Mouse (Mus musculus): ENCODE data around the gene Pbxip1. TPM values are rescaled to one million over a fixed set of nuclear protein-coding genes. Genes with fewer than 3 reads are reported as not detected.

Gene Pbxip1
- polyA plus RNA-seq, 1 experiment from 2014 or later = 8.2 TPM

DNA sequence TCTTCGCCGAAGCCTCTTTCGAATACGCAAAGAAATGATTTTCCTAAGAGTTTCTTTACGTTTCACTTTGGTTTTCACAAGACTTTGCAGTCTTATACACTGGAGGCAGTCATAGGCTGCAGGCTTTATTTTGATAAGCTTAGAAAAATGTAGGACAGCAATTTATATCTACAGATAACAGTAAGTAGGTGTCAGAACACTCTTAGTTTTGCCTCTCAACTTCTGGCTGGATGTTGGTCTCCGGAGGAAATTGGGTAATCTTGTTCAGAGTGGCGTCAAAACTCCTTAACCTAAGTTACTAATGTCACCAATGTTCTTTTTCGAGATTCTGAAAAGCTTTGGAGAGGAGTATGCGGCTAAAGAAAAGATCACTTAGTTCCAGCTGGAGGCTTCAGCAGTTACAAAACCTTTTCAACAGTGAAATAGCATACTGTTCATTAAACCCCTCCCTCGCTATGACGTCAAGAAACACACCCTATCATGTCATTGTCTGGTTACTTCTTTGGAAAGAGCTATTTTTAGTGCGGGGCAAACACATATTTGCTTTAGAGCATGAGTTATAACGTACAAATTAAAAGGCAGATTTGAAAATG is 22.0 kb downstream of the Pbxip1 start:
- ATAC-seq (ENCODE audit: low read depth) = peak; percentile 42
- Histone ChIP-seq H3K4me1 (ENCODE audit: control insufficient read depth, insufficient read depth, low read length) (peaks cover 5% of the 10 kb centered on the region), H3K4me2 (ENCODE audit: low read depth, low read length) (peak overlapping the region; percentile 82; the same call in 1 of the 2 replicates), H3K36me3 (ENCODE audit: control insufficient read depth, insufficient read depth, low read length) (0 out of 2 replicates have a peak, but pooled peaks cover under 1% of the 10 kb centered on the region), H3K9ac (replicated peaks; ENCODE audit: low read depth, low read length) (no peak overlapping the region), H3K4me3 (ENCODE audit: low read depth, low read length) (peak overlapping the region; percentile 70), H3K9me3 (ENCODE audit: control insufficient read depth, low read length) (no peaks in the 10 kb centered on the region), H3K27me3 (ENCODE audit: control insufficient read depth, insufficient read depth, low read length) (no peaks in the 10 kb centered on the region), H3K27ac (ENCODE audit: low read depth, low read length) (no peak overlapping the region; the same call in 1 of the 2 replicates)
- WGBS = 48% methylated on average over 13 of the region's 13 CpGs

DNA sequence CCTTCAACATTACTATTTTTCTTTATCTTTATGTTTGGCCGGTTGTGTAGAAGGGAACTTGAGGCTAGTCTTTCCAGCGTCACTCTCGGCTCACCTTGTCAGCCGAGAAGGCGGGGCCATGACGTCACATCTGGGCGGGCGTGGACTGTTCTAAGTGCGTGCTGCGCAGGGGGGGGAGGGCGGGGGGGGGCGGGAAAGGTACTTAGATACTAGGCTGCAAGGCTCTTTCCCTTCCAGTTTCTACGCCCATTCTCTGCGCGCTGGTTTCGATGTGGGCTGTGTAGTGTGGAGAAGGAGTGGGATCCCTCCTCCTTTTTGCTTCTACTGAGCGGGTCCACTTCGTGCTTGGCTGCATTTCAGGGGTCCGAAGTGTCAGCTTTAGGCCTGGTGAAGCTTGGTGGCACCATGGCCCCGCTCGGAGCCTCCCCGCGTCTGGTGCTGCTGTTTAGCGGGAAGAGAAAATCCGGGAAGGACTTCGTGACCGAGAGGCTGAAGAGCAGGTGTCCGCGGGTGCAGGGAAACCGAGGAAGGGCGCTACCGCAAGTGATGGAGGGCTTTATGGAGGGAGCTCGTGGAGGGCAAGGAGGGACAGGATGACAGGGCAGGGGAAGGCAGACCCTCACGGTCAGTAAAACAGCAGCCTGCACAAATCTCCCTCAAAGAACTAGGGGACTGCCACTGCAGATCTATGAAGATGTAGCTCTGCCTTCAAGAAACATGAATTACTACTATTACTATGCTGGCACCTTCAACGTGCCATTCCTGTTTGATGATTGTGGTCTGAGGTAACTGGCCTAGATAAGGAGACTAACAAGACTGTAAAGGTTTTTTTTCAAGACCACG is 22.7 kb downstream of the Pbxip1 start:
- 1% methylated on average over 35 of the region's 36 CpGs for WGBS
- Histone ChIP-seq H3K27me3 (ENCODE audit: control insufficient read depth, insufficient read depth, low read length) (no peaks in the 10 kb centered on the region), H3K9ac (replicated peaks; ENCODE audit: low read depth, low read length) (peak overlapping the region; percentile 83)

DNA sequence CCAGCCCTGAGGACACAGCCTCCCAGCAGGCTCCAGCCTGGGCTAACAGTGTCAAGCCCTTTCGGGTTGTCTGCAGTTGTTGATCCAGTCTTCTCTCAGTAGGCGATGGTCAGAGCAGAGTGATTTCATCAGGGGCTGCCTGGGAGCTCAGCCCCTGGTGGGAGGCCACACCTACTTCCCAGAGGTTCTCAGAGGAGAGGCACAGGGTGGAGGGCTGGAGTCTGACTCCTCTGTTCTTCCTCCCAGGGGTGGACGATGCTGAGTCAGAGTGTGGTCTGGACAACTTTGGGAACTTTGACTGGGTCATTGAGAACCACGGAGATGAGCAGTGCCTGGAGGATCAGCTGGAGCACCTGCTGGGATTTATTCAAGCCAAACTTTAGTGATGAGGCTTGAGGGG is 31.8 kb downstream of the Pbxip1 start:
- no peak overlapping the region for H3K4me2 ChIP-seq (ENCODE audit: low read depth, low read length)
- no peak overlapping the region for H3K4me3 ChIP-seq (ENCODE audit: low read depth, low read length)
- ATAC-seq (ENCODE audit: low read depth) = no peak
- no peak overlapping the region for H3K27ac ChIP-seq (ENCODE audit: low read depth, low read length)
- H3K9me3 ChIP-seq (ENCODE audit: control insufficient read depth, low read length) = no peaks in the 10 kb centered on the region
- H3K36me3 ChIP-seq (ENCODE audit: control insufficient read depth, insufficient read depth, low read length) = 0 out of 2 replicates have a peak, but pooled peaks cover 6% of the 10 kb centered on the region
- WGBS = 55% methylated on average over 4 of the region's 4 CpGs
- H3K4me1 ChIP-seq (ENCODE audit: control insufficient read depth, insufficient read depth, low read length) = no peaks in the 10 kb centered on the region
- H3K9ac ChIP-seq (replicated peaks; ENCODE audit: low read depth, low read length) = no peak overlapping the region
- no peaks in the 10 kb centered on the region for H3K27me3 ChIP-seq (ENCODE audit: control insufficient read depth, insufficient read depth, low read length)

More for the DNA sequence above, 22.7 kb downstream of the Pbxip1 start:
- H3K27ac ChIP-seq (ENCODE audit: low read depth, low read length) = peak overlapping the region; percentile 91
- peak overlapping the region; percentile 82 for H3K4me2 ChIP-seq (ENCODE audit: low read depth, low read length)
- ATAC-seq (ENCODE audit: low read depth) = peak; percentile 89
- H3K36me3 ChIP-seq (ENCODE audit: control insufficient read depth, insufficient read depth, low read length) = 0 out of 2 replicates have a peak, but pooled peaks cover 3% of the 10 kb centered on the region
- no peaks in the 10 kb centered on the region for H3K9me3 ChIP-seq (ENCODE audit: control insufficient read depth, low read length)
- peak overlapping the region; percentile 70 for H3K4me3 ChIP-seq (ENCODE audit: low read depth, low read length)
- peaks cover 5% of the 10 kb centered on the region for H3K4me1 ChIP-seq (ENCODE audit: control insufficient read depth, insufficient read depth, low read length)

DNA sequence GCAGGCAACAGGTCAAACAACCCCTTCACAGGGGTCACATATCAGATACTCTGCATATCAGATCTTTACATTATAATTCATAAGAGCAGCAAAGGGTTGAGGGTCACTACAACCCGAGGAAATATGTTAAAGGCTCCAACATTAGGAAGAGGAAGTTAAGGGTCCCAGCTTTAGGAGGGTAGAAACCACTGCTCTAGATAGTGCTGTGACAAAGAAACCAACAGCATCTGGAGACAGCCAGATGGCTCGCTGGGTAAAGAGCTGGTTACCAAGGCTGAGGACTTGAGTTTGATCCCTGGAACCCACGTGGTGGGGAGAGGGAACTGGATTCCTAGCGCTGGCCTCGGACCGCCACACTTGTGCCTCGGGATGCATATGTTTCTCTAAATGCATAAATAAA is 35.8 kb downstream of the Pbxip1 start:
- Histone ChIP-seq H3K4me3 (ENCODE audit: low read depth, low read length) (no peak overlapping the region), H3K36me3 (ENCODE audit: control insufficient read depth, insufficient read depth, low read length) (0 out of 2 replicates have a peak, but pooled peaks cover 4% of the 10 kb centered on the region), H3K4me1 (ENCODE audit: control insufficient read depth, insufficient read depth, low read length) (no peaks in the 10 kb centered on the region), H3K4me2 (ENCODE audit: low read depth, low read length) (no peak overlapping the region), H3K9ac (replicated peaks; ENCODE audit: low read depth, low read length) (no peak overlapping the region), H3K27me3 (ENCODE audit: control insufficient read depth, insufficient read depth, low read length) (no peaks in the 10 kb centered on the region), H3K9me3 (ENCODE audit: control insufficient read depth, low read length) (no peaks in the 10 kb centered on the region), H3K27ac (ENCODE audit: low read depth, low read length) (no peak overlapping the region)
- 77% methylated on average over 7 of the region's 7 CpGs for WGBS
- ATAC-seq (ENCODE audit: low read depth) = no peak

DNA sequence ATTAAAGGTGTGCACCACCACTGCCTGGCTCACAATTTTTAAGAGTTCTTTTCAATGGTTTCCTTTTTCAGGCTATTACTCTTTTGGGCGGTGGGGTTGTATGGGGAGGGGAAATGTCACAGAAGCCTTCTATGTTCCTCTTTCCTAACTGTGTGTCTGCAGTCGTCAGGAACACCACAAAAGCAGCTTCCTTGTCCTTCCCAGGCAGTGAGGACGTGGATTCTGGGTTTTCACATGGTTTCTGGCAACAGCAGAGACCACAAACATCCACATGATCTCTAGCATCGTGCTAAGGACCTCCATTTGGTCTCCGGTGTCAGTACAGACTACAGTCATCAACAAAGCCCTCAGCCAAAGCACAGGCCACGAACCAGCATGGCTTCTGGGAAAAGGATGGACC is 37.3 kb downstream of the Pbxip1 start:
- ATAC-seq (ENCODE audit: low read depth) = no peak
- no peaks in the 10 kb centered on the region for H3K9me3 ChIP-seq (ENCODE audit: control insufficient read depth, low read length)
- no peaks in the 10 kb centered on the region for H3K4me1 ChIP-seq (ENCODE audit: control insufficient read depth, insufficient read depth, low read length)
- H3K9ac ChIP-seq (replicated peaks; ENCODE audit: low read depth, low read length) = no peak overlapping the region
- no peak overlapping the region for H3K4me2 ChIP-seq (ENCODE audit: low read depth, low read length)
- H3K4me3 ChIP-seq (ENCODE audit: low read depth, low read length) = no peak overlapping the region
- no peaks in the 10 kb centered on the region for H3K27me3 ChIP-seq (ENCODE audit: control insufficient read depth, insufficient read depth, low read length)
- WGBS = 78% methylated on average over 6 of the region's 6 CpGs
- H3K27ac ChIP-seq (ENCODE audit: low read depth, low read length) = no peak overlapping the region
- H3K36me3 ChIP-seq (ENCODE audit: control insufficient read depth, insufficient read depth, low read length) = no peaks in the 10 kb centered on the region

DNA sequence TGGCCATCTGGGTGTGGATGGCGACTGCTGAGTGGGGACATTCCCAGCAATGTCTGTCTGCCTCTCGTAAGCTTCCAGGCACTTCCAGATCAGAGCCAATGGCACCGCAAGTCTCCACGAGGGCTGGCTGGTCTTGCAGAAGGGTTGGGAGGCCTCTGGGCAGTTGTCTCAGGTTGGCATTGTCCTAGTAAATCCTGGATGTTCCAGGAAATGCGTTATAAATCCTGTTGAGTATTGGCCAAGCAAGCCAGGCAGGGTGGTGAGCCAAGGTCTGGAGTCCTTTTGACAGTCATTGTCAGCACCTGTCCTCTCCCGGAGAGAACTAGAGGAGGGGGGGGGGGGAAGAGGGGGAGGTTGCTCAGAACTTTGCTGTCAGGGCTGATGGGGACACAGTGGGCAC is 42.5 kb downstream of the Pbxip1 start:
- Histone ChIP-seq H3K4me2 (ENCODE audit: low read depth, low read length) (no peak overlapping the region), H3K9ac (replicated peaks; ENCODE audit: low read depth, low read length) (no peak overlapping the region), H3K9me3 (ENCODE audit: control insufficient read depth, low read length) (no peaks in the 10 kb centered on the region), H3K4me3 (ENCODE audit: low read depth, low read length) (no peak overlapping the region), H3K27me3 (ENCODE audit: control insufficient read depth, insufficient read depth, low read length) (no peaks in the 10 kb centered on the region), H3K27ac (ENCODE audit: low read depth, low read length) (no peak overlapping the region), H3K36me3 (ENCODE audit: control insufficient read depth, insufficient read depth, low read length) (no peaks in the 10 kb centered on the region), H3K4me1 (ENCODE audit: control insufficient read depth, insufficient read depth, low read length) (no peaks in the 10 kb centered on the region)
- 87% methylated on average over 6 of the region's 6 CpGs for WGBS
- ATAC-seq (ENCODE audit: low read depth) = no peak

DNA sequence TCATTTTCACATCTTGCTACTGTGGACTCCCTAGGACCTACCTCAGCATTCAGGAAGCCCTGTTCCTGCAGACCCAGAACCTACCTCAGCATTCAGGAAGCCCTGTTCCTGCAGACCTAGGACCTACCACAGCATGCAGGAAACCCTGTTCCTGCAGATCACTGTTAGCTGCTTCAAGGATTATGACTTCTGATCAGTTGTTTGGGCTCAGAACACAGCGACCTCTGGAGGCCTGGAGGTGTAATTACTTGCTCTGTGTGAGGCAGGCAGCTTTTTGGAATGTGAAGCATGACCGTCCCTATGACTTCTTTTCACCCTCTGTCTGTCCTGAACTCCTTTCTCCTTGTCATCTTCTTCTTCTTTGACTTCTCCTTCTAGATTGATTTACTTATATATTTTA is 45.0 kb downstream of the Pbxip1 start:
- 40% methylated on average over 2 of the region's 2 CpGs for WGBS
- ATAC-seq (ENCODE audit: low read depth) = no peak

DNA sequence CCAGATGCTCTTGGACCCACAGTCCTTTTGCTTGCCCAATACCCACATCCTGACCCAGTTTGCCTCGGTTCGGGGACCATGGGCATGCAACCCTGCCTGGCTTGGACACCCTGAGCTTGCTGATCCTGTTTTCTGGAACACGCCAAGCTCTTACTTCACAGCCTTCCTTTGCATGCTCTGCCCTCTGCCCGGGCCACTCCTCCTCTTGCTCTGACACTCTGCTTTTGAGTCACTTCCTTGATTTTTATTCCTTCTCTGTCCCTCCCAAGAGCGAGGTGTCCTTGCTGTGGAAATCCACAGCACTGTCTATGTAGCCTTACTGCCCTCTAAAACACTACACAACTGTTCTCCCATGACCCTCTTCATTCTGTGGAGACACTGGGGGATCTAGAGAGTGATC is 45.7 kb downstream of the Pbxip1 start:
- Histone ChIP-seq H3K36me3 (ENCODE audit: control insufficient read depth, insufficient read depth, low read length) (no peaks in the 10 kb centered on the region), H3K4me2 (ENCODE audit: low read depth, low read length) (no peak overlapping the region), H3K9ac (replicated peaks; ENCODE audit: low read depth, low read length) (no peak overlapping the region), H3K27ac (ENCODE audit: low read depth, low read length) (no peak overlapping the region), H3K9me3 (ENCODE audit: control insufficient read depth, low read length) (no peaks in the 10 kb centered on the region), H3K4me3 (ENCODE audit: low read depth, low read length) (no peak overlapping the region), H3K27me3 (ENCODE audit: control insufficient read depth, insufficient read depth, low read length) (no peaks in the 10 kb centered on the region), H3K4me1 (ENCODE audit: control insufficient read depth, insufficient read depth, low read length) (no peaks in the 10 kb centered on the region)
- ATAC-seq (ENCODE audit: low read depth) = no peak
- WGBS = 91% methylated on average over 5 of the region's 5 CpGs

More for the DNA sequence above, 45.0 kb downstream of the Pbxip1 start:
- no peak overlapping the region for H3K4me2 ChIP-seq (ENCODE audit: low read depth, low read length)
- no peak overlapping the region for H3K4me3 ChIP-seq (ENCODE audit: low read depth, low read length)
- no peaks in the 10 kb centered on the region for H3K4me1 ChIP-seq (ENCODE audit: control insufficient read depth, insufficient read depth, low read length)
- H3K36me3 ChIP-seq (ENCODE audit: control insufficient read depth, insufficient read depth, low read length) = no peaks in the 10 kb centered on the region
- H3K9ac ChIP-seq (replicated peaks; ENCODE audit: low read depth, low read length) = no peak overlapping the region
- H3K27me3 ChIP-seq (ENCODE audit: control insufficient read depth, insufficient read depth, low read length) = no peaks in the 10 kb centered on the region
- H3K9me3 ChIP-seq (ENCODE audit: control insufficient read depth, low read length) = no peaks in the 10 kb centered on the region
- no peak overlapping the region for H3K27ac ChIP-seq (ENCODE audit: low read depth, low read length)

Measured in neural tube, embryonic 14.5 days (tissue).